ENCODE assay signal across 14 mouse cellular contexts in the genomic region with DNA sequence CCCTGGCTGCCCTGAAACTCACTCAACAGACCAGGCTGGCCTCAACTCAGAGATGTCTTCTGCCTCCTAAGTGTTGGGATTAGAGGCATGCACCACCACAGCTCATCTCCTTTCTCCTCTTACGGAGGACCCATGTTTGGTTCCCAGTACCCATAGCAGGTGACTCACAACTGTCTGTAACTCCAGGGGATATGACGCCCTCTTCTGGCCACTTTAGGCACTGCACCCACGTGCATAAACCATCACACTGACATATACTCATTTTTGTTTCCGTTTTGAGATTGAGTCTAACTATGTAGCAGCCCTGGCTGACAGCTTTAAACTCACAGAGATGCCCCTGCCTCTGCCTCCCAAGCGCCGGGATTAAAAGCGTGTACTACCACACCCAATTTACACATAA. TPM values are rescaled to one million over a fixed set of nuclear protein-coding genes. Genes with fewer than 3 reads are reported as not detected.
DNase-seq lines count a peak whose midpoint lies in the region; ATAC-seq and TF ChIP-seq lines count a peak whose summit lies in the region.
"Had no signal": no experiment of that assay in that cellular context is flagged by ENCODE, and none has a peak within 500 bp of the region (broad histone marks: within the 10 kb centered on the region; RNA-seq: fewer than 3 reads in every experiment).

No protein-coding gene starts in this region.

- intact Hi-C loops in left cerebral cortex, postnatal 36 days (cut with DNase I): no loop called here

- peaks cover 5% of the 10 kb centered on the region; the same call in 1 of the 2 replicates for H3K9me3 ChIP-seq in heart, postnatal 0 days (replicated peaks; ENCODE audit: control insufficient read depth, low read length)
- no peaks in the 10 kb centered on the region for H3K9me3 ChIP-seq in lung, postnatal 0 days (ENCODE audit: low read length)
- H3K9me3 ChIP-seq: neural tube, embryonic 15.5 days had no signal

- TF ChIP-seq EP300 in heart, postnatal 0 days (IDR thresholded peaks at IDR 0.05; ENCODE audit: low read depth): no peak
- TF ChIP-seq EP300 in lung, postnatal 0 days (IDR thresholded peaks at IDR 0.05): no peak

- peak; percentile 15; the same call in 1 of the 2 replicates for TF ChIP-seq CTCF in heart, postnatal 0 days (IDR thresholded peaks at IDR 0.05; ENCODE audit: low read depth)
- peak; percentile 55 for TF ChIP-seq CTCF in lung, postnatal 0 days (IDR thresholded peaks at IDR 0.05)

- WGBS in heart, postnatal 0 days: 95% methylated on average over 7 of the region's 7 CpGs
- WGBS in lung, postnatal 0 days: 95% methylated on average over 7 of the region's 7 CpGs

- no peaks in the 10 kb centered on the region for H3K4me1 ChIP-seq in heart, postnatal 0 days (ENCODE audit: control insufficient read depth, insufficient read depth)
- H3K4me1 ChIP-seq in lung, postnatal 0 days (ENCODE audit: insufficient read depth, low read depth, low read length): no peaks in the 10 kb centered on the region
- H3K4me1 ChIP-seq: midbrain, embryonic 12.5 days; neural tube, embryonic 15.5 days had no signal

- H3K9ac ChIP-seq in heart, postnatal 0 days (replicated peaks; ENCODE audit: low read depth, low read length): no peak overlapping the region
- no peak overlapping the region for H3K9ac ChIP-seq in lung, postnatal 0 days (replicated peaks; ENCODE audit: low read depth)
- H3K9ac ChIP-seq: midbrain, embryonic 12.5 days; neural tube, embryonic 15.5 days had no signal

- no peak for ATAC-seq in heart, postnatal 0 days (ENCODE audit: insufficient read depth, low read depth)
- ATAC-seq in lung, postnatal 0 days: no peak
- ATAC-seq: forebrain, embryonic 16.5 days had no signal

- H3K4me3 ChIP-seq in heart, postnatal 0 days (ENCODE audit: low read depth, low read length): no peak overlapping the region
- H3K4me3 ChIP-seq in lung, postnatal 0 days (ENCODE audit: low read depth, low read length): no peak overlapping the region
- H3K4me3 ChIP-seq: midbrain, embryonic 12.5 days; neural tube, embryonic 15.5 days had no signal

- DNase-seq in heart, postnatal 0 days (ENCODE audit: low spot score): no peak
- no peak for DNase-seq in heart, adult 9 months (ENCODE audit: low spot score in 2 of 2)
- no peak for DNase-seq in lung, postnatal 0 days (ENCODE audit: low spot score)
- no peak for DNase-seq in lung, postnatal 4 days
- peak; percentile 15 for DNase-seq in NIH3T3 (ENCODE audit: low read depth)
- DNase-seq in splenic B cell, adult 2 months (ENCODE audit: low read depth, low spot score): peak; percentile 30
- DNase-seq in layer of hippocampus, postnatal 14 days (ENCODE audit: low spot score in 2 of 2): no peak
- no peak for DNase-seq in left cerebral cortex, postnatal 36 days (ENCODE audit: low spot score in 2 of 2)
- DNase-seq: cerebellum, postnatal 10 days; heart, adult 18-20 months; right cerebral cortex, postnatal 25 days had no signal

- no peak overlapping the region for H3K4me2 ChIP-seq in heart, postnatal 0 days (ENCODE audit: low read depth, low read length)
- H3K4me2 ChIP-seq in lung, postnatal 0 days (replicated peaks; ENCODE audit: low read depth, low read length): no peak overlapping the region
- H3K4me2 ChIP-seq: midbrain, embryonic 12.5 days; neural tube, embryonic 15.5 days had no signal

- H3K27me3 ChIP-seq in heart, postnatal 0 days (ENCODE audit: control insufficient read depth, insufficient read depth, low read length): no peaks in the 10 kb centered on the region
- H3K27me3 ChIP-seq in lung, postnatal 0 days (replicated peaks; ENCODE audit: insufficient read depth, low read length): no peaks in the 10 kb centered on the region
- no peaks in the 10 kb centered on the region for H3K27me3 ChIP-seq in splenic B cell, adult 2 months (ENCODE audit: control insufficient read depth, insufficient read depth, low read length, poor library complexity, severe bottlenecking)
- H3K27me3 ChIP-seq: midbrain, embryonic 12.5 days; neural tube, embryonic 15.5 days had no signal

- peaks cover 92% of the 10 kb centered on the region for H3K36me3 ChIP-seq in heart, postnatal 0 days (replicated peaks; ENCODE audit: control insufficient read depth, insufficient read depth, low read length)
- peaks cover 48% of the 10 kb centered on the region for H3K36me3 ChIP-seq in lung, postnatal 0 days (ENCODE audit: insufficient read depth, low read length)
- peaks cover 24% of the 10 kb centered on the region for H3K36me3 ChIP-seq in splenic B cell, adult 2 months (ENCODE audit: control insufficient read depth, insufficient read depth, low read length, poor library complexity, severe bottlenecking)

- no peak overlapping the region for H3K27ac ChIP-seq in heart, postnatal 0 days (ENCODE audit: low read depth)
- no peak overlapping the region for H3K27ac ChIP-seq in lung, postnatal 0 days (ENCODE audit: low read length)
- H3K27ac ChIP-seq: midbrain, embryonic 12.5 days; neural tube, embryonic 15.5 days had no signal

RNA-seq across cellular contexts. Expression of a gene that starts 46.9 kb away (rescaled TPM):
- total RNA-seq in heart, postnatal 0 days (2014; rRNA removed; ENCODE audit: low replicate concordance): 15.4 and 15.5 TPM in 2 replicates
- polyA plus RNA-seq in heart, postnatal 0 days (2015; fragmentation: Nextera tagmentation; extraction: Ambion mirVana): 4.2 and 5.2 TPM in 2 replicates
- 5.7 and 6.2 TPM in 2 replicates for polyA plus RNA-seq in lung, postnatal 0 days (2015; fragmentation: Nextera tagmentation; extraction: Ambion mirVana)
- total RNA-seq in layer of hippocampus, postnatal 14 days (2021): 10 to 100 TPM; 44.5 to 46.0 TPM
- 10 to 100 TPM; 59.0 to 59.3 TPM for total RNA-seq in left cerebral cortex, postnatal 36 days (2021)

RNA-seq across cellular contexts. Expression of a gene that starts 53.6 kb away (rescaled TPM):
- 62.5 and 64.2 TPM in 2 replicates for total RNA-seq in heart, postnatal 0 days (2014; rRNA removed; ENCODE audit: low replicate concordance)
- polyA plus RNA-seq in heart, postnatal 0 days (2015; fragmentation: Nextera tagmentation; extraction: Ambion mirVana): 38.8 and 41.2 TPM in 2 replicates
- 24.1 and 28.5 TPM in 2 replicates for polyA plus RNA-seq in lung, postnatal 0 days (2015; fragmentation: Nextera tagmentation; extraction: Ambion mirVana)
- 10 to 100 TPM; 51.0 to 56.1 TPM for total RNA-seq in layer of hippocampus, postnatal 14 days (2021)
- 10 to 100 TPM; 51.4 to 54.9 TPM for total RNA-seq in left cerebral cortex, postnatal 36 days (2021)

RNA-seq across cellular contexts. Expression of a gene that starts 59.9 kb away (rescaled TPM):
- total RNA-seq in heart, postnatal 0 days (2014; rRNA removed; ENCODE audit: low replicate concordance): 5.6 and 6.2 TPM in 2 replicates
- polyA plus RNA-seq in heart, postnatal 0 days (2015; fragmentation: Nextera tagmentation; extraction: Ambion mirVana): 3.9 TPM in 2 replicates
- polyA plus RNA-seq in lung, postnatal 0 days (2015; fragmentation: Nextera tagmentation; extraction: Ambion mirVana): 4.2 and 4.8 TPM in 2 replicates
- total RNA-seq in layer of hippocampus, postnatal 14 days (2021): 1 to 10 TPM; 5.2 to 6.7 TPM
- 1 to 10 TPM; 5.7 to 6.5 TPM for total RNA-seq in left cerebral cortex, postnatal 36 days (2021)

Comparison
In these comparisons a context has a peak if more than half of its experiments do, and no peak if none do; other contexts are left out.
1. DNase-seq: peak in NIH3T3 (single experiment) and splenic B cell, adult 2 months (single experiment); none in heart, postnatal 0 days (single experiment), heart, adult 9 months (0 of 2), lung, postnatal 0 days (single experiment), lung, postnatal 4 days (0 of 2), layer of hippocampus, postnatal 14 days (0 of 2) and left cerebral cortex, postnatal 36 days (0 of 2).